Mouse (Mus musculus) gastrocnemius, postnatal 14 days (tissue): ENCODE data around the gene Jmjd4. TPM values are rescaled to one million over a fixed set of nuclear protein-coding genes. Genes with fewer than 3 reads are reported as not detected.

Experiments
- DNase-seq: peaks from one replicate; pipeline ENCODE4 v3.0.0; 2021; ENCODE audit warnings: mixed read lengths
- intact Hi-C: fragments of 180-260 bp; cut with DNase I; formaldehyde crosslinking; loops from one replicate; pipeline ENCODE4 v1.15.1; 2025; ENCODE audit warnings: low total_unique reads
- long read RNA-seq, 2 experiments: library from polyadenylated mRNA; stranded (forward); transcript quantifications; one replicate each; pipeline ENCODE4 v2.0.0; 2021
- total RNA-seq, 2 experiments: library from RNA; stranded (reverse); gene quantifications; 2 replicates each; pipeline ENCODE4 v1.2.3; 2021

Jmjd4 gene
- total RNA-seq: 1 to 10 TPM; 6.4 to 7.3 TPM
- long read RNA-seq, experiment 1, full-length matches to known transcripts: 1 of 1 reads
- long read RNA-seq, experiment 1, partial matches to known transcripts: 0 of 1 reads
- long read RNA-seq, experiment 1, other reads (novel, unspliced or antisense): 0 of 1 reads
- long read RNA-seq, experiment 2, partial matches to known transcripts: 1 of 1 reads
- long read RNA-seq, experiment 2, other reads (novel, unspliced or antisense): 0 of 1 reads

DNA sequence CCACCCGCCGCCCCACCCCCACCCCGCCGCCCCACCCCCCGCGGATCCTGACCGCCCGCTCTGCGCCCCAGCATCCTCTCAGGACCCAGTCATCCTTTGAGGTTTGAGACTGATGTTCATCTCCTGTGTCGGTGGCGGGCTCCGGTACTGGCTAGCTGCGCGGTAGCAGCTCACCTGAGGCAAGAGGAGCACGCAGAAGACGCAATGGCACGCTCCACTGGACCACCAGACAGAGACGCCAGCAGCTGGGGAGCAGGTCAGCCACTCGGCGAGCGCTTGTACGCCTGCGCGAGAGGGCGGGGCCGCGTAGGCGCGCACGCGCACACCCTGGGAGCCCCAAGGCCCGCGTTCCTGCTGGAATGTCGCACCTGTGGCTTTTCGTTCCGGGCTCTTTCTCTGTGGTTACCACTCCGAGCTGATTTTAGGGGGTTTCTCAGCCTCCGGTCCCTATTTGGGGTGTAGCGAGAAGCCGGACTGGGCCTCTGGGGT lies at the start of gene Jmjd4:
Gene Jmjd4, plus strand, starts transcription at position 305 of the 489 bp plus-strand sequence.
- peak; percentile 89 for DNase-seq
- intact Hi-C loops: no loop called here

DNA sequence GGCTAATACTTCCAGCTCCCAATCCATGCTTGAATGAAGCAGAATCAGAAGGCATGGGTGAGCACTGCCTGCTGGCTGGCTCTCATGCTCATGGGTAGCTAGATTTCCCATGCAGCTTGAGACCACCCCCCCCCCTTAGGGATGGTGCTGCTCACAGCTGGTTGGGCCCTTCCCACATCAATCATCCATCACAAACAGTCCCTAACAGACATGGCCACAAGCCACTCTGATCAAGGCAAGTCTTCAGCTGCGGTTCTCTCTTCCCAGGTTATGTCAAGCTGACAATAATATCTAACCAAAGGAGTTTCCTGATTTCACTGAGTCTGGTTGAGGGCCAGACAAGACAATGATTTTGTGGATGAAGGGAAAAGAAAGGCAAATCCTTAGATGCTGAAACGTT lies 49.0 kb upstream of the Jmjd4 start:
- intact Hi-C loops: no loop called here
- DNase-seq: no peak

DNA sequence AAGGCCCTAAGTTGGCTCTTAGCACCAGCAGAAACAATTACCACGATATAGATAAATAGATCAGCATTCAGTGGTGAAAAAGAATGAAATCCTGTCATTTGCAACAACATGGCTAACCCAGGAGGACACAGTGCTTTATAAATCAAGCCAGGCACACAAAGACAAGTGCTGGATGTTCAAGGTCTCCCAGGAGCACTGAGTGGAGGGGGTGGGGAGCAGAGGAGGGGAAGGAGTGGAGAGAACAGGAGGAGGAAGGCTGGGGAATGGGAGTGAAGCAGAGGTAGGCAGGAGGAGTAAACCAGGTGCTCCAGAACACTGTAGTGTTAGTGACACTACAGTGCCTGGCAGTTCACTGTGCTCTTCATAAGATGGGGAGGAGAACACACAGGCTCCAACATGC lies 44.1 kb upstream of the Jmjd4 start:
- DNase-seq: no peak
- intact Hi-C loops: no loop called here

DNA sequence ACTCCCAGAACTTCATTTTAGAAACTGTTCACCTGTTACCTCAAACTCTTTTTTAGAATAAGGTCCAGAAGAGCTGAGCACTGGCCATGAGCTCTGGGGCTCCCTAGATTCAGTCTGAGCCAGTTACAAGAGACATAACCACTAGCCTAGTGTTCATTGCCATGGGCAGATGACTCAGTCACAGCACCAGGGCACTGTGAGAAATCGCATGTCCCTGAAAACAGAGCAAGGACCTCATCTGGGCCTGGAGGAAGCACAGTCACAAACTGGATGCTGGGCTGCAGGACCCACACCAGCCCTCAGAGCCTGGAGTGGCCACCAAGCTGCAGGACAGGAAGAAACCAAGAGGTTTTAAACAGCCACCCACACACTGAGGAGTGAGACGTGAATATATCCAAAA lies 39.0 kb upstream of the Jmjd4 start:
- DNase-seq: no peak
- intact Hi-C loops: no loop called here

DNA sequence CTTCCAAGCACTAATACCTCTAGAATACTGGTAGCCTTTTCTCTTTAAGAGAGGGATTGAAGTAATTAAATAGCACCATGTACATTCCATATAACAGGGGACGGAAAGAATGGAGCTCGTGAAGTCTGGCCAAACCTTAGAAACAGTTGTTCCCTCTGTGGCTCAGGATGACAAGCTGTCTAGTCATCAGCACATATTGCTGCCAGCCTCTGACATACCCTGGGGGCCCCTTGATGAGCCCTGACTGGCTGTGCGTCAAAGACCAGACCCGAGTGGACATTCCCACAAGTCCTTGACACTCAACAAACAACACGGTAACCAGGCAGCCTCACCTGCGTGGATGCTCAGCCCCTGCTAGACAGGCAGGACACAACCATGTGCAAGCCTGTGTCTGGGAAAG lies 37.8 kb upstream of the Jmjd4 start:
- intact Hi-C loops: no loop called here
- no peak for DNase-seq

DNA sequence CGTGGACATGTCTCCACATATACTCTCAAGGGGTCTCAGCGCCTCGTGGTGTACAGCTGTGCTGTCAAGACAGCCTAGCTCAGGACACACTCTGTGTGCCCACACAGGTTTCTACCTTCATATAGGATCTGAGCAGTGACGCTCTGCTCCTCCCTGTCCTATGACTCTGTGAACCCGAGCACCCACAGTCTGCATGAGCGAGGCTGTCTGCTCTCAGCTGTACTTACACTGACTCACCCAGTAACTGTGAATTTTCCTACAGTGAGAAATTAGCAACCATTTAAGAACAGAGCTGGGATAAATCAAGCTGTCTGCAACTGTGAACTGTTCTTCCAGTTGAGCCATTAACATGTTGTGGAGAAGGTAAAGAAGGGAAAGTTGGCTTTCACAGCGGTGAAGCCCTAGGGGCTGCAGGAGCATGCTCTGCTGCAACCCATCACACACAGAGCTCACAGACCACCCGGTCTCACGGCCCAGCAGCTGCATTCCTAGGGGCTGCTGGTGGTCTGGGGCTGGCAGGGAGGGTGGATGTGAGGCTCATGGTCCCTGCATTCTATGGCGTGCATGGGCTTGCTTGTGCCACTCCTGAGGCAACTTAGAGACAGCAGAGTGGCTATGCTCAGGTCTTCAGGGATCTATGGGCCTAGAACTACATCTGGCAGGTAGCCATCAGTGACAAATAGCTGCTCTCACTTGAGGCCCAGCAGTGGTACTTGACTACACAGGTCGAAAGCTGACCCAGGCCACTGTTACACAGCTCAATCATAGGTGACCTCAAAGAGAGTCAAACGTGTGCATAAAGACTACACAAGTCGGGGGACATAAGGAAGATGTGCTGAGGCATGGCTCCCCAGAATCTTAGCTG lies 36.6 kb upstream of the Jmjd4 start:
- intact Hi-C loops: no loop called here
- DNase-seq: no peak

DNA sequence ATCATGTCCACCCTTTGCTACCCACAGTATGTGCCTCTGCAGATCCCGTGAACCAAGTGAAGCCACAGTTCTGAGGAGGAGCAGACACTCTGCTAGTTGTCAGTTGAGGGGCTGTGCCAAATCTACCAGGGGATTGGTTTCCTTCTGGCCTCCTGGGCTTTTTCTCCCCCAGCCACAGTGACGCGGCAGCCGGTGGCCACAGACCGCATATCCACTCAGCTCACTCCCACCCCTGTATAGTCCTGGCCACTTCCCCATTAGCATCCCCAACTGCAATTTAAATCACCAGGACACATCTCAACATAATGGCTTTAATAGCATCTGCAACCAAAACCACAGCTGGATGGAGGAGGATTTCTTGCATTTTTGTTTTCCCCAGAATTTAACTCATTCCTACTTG lies 31.1 kb upstream of the Jmjd4 start:
- no peak for DNase-seq
- intact Hi-C loops: no loop called here

DNA sequence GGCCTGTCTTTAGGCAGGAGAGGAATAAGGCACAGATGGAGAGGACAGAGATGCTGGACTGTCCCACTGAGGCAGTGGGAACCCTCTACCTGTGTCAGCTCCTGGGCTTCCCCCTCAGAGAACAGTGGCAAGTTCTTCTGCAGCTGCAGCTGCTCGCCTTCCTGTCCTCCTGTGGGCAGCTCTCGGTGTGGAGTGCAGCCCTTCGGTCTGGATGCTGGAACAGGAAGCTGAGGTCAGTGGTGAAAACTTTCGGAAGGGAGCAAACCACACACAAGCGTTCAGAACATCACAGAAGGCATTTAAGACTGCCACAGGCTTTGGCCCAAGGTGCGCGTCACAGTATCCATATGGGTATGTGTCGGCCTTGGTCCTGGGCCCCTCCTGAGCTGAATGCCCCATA lies 28.4 kb upstream of the Jmjd4 start:
- no peak for DNase-seq
- intact Hi-C loops: no loop called here

DNA sequence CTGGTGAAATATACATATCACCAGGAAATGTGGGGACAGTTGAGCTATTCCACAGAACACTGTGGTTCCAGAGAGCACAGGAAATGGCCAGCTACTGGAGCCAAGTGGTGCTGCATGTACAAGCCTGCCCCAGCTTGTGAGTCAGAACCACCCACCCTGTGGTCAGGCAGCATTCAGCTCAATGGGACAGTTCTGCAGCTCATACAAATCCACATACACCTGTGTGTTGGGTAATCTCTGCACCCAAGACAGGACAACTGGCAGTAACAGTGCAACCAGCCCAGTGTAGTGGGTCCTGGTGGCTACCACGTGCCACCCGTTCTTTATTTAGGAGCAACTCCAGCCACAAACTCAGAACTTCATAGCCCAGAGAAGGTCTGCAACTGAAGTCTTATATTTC lies 27.9 kb upstream of the Jmjd4 start:
- DNase-seq: no peak
- intact Hi-C loops: no loop called here

DNA sequence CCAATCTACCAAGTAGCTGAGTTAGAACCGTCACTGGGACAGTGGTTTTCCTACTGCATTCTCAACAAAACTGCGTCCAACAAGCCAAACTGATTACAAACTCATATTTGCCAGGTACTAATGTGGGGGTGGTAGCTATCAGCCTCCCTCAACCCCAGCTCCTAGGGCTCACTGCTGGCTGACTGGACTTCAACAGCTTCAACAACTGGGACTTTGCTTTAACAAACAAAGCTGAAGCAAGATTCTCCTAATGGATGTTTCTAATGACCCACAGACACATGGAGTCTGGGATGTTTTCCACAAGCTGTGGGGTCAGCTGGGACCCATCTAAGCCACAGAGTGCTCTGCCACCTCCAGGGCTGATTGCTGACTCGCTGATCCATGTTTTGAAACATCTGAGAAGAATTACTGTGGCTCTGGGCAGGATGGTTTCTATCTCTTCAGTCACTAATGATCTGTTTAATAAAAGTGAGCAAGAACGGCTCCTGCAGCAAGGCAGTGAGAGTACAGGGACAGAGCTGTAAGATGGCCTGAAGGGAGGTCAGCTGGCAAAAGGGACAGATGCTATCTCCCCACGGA lies 26.7 kb upstream of the Jmjd4 start:
- intact Hi-C loops: no loop called here

DNA sequence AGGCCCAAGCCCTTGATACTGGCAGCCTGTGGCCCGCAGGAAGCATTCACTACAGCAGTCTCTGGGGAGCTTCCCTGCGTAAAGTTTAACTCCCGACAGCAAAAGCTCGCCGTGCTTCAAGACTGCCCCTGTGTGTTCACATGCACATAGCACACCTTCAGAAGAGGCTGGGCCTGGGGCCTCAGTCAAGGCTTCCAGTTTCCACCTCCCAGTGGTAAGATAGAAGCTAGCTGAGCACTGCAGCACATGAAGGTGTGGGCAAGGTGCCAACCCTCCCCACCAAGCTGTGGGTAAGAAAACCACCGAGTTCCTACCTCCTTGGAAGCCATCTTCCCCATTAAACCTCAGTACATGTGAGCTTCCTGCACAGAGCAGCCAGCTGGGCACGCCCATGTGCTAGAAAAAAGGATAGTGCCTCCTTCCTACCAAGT lies 24.2 kb upstream of the Jmjd4 start:
- intact Hi-C loops: no loop called here

More for the DNA sequence above, 26.7 kb upstream of the Jmjd4 start:
- DNase-seq: no peak

DNA sequence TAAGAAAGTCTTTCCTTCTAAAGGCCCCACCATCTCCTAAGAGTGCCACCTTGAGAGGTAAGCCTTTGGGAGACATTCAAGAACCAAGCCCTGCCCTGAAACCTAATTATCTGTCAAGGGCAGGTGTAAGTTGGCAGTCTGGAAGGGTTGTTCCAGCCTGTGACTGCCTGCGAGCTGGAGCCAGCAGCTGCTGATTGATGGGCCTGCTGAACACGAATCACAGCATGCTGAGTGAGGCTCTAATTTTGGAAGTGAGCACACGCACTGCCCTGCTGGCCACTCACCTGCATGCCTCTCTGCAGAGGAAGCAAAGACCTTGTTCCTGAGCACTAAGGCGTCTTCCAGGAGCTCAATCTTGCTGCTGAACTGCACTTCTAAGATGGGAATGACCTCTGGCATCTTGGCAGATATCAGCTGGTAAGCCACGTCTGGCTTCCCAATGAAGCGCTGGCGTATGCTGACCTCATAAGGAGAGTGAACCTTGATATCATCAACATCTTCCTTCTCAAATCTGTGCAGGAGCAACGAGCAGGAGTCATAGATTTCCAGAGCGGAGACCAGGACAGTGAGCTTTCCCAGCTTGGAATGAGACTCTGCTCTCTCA lies 21.7 kb upstream of the Jmjd4 start:
- intact Hi-C loops: no loop called here
- no peak for DNase-seq

More for the DNA sequence above, 24.2 kb upstream of the Jmjd4 start:
- DNase-seq: peak; percentile 33

DNA sequence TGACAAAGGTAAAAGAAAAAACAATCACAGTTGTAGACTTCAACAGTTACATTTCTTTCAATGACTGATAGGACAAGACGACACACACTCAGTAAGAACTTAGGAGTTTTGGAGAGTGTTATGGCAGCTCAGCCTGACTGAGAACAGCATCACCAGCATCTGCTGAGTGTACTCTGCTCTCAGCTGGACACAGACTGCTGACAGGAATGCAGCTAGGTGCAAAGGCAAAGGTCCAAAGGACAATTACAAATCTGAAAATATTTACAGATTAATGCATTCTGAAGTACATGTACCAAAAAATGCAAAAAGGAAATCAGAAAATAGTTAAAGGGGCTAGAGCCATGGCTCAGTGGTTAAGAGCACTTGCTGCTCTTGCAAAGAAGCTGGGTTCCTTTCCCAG lies 19.9 kb upstream of the Jmjd4 start:
- intact Hi-C loops: no loop called here
- DNase-seq: no peak

DNA sequence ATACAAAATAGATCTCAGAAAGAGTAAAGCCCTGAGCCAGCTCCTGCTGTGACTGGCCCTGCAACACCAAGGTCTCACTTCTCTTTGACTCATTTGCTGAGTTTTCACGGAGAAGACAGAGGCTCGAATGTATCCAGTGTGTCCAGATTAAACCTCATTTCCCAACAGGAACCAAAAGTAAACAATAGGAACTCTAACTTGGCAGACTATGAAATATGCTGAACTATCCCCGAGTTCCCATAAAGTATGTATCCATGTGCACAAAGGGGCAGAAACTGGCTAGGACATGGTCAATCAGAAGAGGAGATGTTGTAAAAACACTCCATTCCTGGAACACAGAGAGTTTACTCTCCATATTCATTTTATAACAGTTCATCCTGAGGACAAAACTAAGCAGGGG lies 17.6 kb upstream of the Jmjd4 start:
- intact Hi-C loops: no loop called here
- no peak for DNase-seq

DNA sequence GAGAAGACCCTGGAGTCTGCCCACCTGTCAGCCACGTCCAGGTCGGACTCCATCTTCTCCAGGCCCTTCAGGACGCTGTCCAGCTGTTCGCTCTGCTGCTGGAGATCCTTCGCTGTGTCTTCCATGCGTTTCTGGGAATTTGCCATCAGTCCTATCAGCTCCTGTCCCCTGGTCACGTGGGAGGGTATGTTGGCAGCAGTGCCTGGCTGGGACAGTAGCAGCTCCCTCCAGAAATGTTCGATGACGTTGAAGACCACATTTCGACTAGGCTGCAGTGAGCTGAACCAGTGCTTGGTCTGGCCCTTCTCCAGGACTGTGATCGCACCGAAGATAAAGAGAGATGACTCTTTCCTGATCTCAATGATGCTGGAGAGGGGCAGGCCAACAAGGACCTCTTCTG lies 11.9 kb upstream of the Jmjd4 start:
- DNase-seq: no peak
- intact Hi-C loops: no loop called here

DNA sequence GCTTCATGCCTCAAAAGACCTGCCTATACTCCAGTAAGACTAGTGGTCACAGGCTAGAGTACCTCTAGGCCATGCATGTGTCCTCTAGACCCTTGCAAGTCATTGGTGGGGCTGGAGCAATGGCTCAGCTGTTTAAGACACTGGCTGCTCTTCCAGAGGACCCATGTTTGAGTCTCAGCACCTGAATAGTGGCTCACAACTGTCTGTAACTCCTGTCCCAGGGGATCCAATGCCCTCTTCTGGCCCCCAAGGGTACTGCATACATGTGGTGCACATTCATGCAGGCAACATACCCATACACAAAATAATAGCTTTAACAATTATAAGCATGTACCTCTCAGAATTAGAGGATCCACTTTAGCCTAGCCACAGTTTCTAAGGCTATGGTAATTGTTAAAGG lies 6.7 kb upstream of the Jmjd4 start:
- DNase-seq: no peak
- intact Hi-C loops: no loop called here

DNA sequence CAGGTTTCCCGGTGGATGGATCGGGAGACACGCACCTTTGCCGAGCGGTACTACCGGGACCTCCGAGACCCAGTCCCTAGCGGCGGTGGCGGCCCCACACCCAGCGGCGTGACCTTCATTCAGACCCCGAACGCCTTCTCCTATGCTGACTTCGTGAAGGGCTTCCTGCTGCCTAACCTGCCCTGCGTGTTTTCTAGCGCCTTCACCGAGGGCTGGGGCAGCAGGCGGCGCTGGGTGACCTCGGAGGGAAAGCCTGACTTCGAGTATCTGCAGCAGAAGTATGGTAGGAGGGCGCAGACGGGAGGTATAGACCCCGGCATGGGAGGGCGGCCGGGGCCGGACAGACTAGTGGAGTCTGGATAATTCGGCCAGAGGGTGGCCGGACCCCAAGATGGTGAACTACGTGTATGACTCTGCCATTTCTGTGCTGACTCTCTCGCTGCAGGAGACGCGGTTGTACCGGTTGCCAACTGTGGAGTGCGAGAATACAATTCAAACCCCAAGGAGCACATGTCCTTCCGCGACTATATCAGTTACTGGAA lies 456 bp downstream of the Jmjd4 start:
- intact Hi-C loops: no loop called here
- peak; percentile 36 for DNase-seq

DNA sequence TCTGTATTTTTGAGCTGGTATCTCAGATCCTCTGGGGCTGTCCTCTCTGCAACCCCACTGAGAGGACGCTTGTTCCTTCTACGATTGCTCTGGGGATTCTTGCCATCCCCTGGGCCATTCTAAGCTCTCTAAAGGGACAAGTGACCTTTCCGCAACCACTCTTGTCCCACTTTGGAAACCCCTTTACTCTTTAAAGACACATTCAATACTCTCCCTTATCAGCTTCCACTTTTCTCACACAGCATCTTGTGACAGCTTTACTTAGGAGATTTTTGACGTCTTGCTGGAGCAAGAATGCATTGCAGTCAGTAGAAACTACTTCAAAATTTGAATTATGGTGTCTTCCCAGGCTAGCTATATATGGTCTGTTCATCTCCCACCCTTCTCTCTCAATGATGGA lies 1.2 kb downstream of the Jmjd4 start, which contains the start of gene Snap47:
Gene Snap47, minus strand, starts transcription at position 101 of the 400 bp plus-strand sequence.
- intact Hi-C loops: no loop called here
- no peak for DNase-seq

DNA sequence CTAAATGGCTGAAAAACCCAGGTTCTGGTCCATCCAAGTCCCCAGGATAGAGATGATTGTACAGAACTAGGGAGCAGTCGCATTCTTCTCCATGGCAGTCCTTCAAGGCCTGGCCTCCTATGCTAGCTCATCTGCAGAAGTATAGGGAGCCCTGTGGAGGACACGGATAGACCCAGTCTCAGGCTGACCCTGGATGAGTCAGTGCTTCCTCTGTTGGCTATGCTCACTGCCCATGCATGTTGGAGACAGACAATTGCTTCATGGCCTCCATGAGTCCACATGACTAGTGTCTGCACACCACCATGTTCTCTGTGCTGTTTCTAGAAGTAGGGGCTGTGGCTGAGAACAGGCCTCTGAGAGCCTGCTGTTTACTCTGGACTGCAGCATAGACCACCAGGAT lies 6.5 kb downstream of the Jmjd4 start:
- intact Hi-C loops: no loop called here
- no peak for DNase-seq

DNA sequence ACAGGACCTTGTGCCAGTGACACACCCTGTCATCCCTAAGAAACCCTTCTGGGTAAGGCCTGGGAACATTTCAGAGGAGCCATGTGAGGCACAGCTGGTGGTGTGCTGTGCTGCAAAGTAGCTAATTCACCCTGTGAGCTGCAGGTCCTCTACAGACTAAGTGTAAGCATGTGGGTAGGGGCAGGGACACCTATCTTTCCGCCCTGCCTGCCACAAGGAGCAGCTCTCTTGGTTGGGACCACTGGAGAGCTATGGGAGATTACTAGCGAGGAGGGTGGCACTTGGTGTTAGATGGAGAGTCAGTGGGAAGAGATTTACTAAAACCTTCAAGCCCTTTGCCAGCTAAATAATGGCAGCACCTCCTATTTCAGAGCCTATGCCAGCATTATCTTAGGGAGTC lies 7.0 kb downstream of the Jmjd4 start:
- DNase-seq: no peak
- intact Hi-C loops: no loop called here
